Mouse (Mus musculus) neural tube, embryonic 14.5 days (tissue): ENCODE data around the gene Ift52. TPM values are rescaled to one million over a fixed set of nuclear protein-coding genes. Genes with fewer than 3 reads are reported as not detected.
"Not testable (repeated sequence)": the region's sequence is repeated elsewhere in the genome, so short reads cannot be mapped to it uniquely, and the experiment has no call there.

Experiments
- ATAC-seq: fragments of 200-750 bp; cut with Nextera tagmentation; 2 replicates; pipeline ENCODE4 v1.8.0; 2017; ENCODE audit warnings: low read depth, mild to moderate bottlenecking, moderate TSS enrichment, moderate library complexity
- H3K27ac ChIP-seq: fragments of 300-500 bp; sonication (generic); 2 replicates; pipeline ENCODE4 v1.5.1; 2014; ENCODE audit warnings: low read depth, mild to moderate bottlenecking, control low read depth, low read length, moderate library complexity, mixed read lengths
- H3K27me3 ChIP-seq: fragments of 300-500 bp; sonication (generic); 2 replicates; pipeline ENCODE4 v1.6.1; 2014; ENCODE audit warnings: low read length; ENCODE audit not compliant: control insufficient read depth, insufficient read depth
- H3K36me3 ChIP-seq: fragments of 300-500 bp; sonication (generic); 2 replicates; pipeline ENCODE4 v1.6.1; 2014; ENCODE audit warnings: low read length, mixed read lengths; ENCODE audit not compliant: control insufficient read depth, insufficient read depth
- H3K4me1 ChIP-seq: fragments of 300-500 bp; sonication (generic); 2 replicates; pipeline ENCODE4 v1.6.1; 2014; ENCODE audit warnings: low read length; ENCODE audit not compliant: control insufficient read depth, insufficient read depth
- H3K4me2 ChIP-seq: fragments of 300-500 bp; sonication (generic); 2 replicates; pipeline ENCODE4 v1.6.1; 2014; ENCODE audit warnings: mild to moderate bottlenecking, low read depth, low read length, control low read depth
- H3K4me3 ChIP-seq: fragments of 300-500 bp; sonication (generic); 2 replicates; pipeline ENCODE4 v1.5.1; 2014; ENCODE audit warnings: low read depth, low read length, control low read depth, mixed read lengths
- H3K9ac ChIP-seq: fragments of 300-500 bp; sonication (generic); replicated peaks from 2 replicates; pipeline ENCODE4 v1.6.1; 2014; ENCODE audit warnings: low read depth, mild to moderate bottlenecking, control low read depth, low read length, mixed read lengths
- H3K9me3 ChIP-seq: fragments of 300-500 bp; sonication (generic); 2 replicates; pipeline ENCODE4 v1.6.1; 2016; ENCODE audit warnings: low read length; ENCODE audit not compliant: control insufficient read depth
- WGBS: fragments of 180-500 bp; shearing (Covaris S2); extraction: QIAGEN DNeasy Blood & Tissue Kit; methylation state at CpG from one replicate; pipeline ENCODE4 v1.1.7; 2014; 5-methylcytosine and 5-hydroxymethylcytosine counted together
- polyA plus RNA-seq: library from polyadenylated mRNA; unstranded; fragments of >200 nt; fragmentation: Nextera tagmentation; extraction: Ambion mirVana; gene quantifications from 2 replicates; pipeline ENCODE4 v1.2.1, GENCODE M21; 2014

Gene Ift52
- polyA plus RNA-seq, 1 experiment from 2014 or later, result 36.8 TPM

DNA sequence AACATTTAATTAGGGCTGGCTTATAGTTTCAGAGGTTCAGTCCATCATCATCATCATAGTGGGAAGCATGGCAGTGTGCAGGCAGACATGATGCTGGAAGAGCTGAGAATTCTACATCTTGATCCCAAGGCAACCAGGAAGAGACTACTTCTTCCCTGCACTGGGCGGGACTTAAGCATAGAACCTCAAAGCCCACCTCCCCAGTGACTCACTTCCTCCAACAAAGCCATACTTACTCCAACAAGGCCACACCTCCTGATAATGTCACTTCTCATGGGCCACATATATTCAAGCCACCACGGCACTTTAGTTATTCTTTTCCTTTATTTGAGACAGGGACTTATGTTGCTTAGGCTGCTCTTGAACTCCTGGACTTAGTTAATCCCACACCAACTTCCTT lies 32.0 kb downstream of the Ift52 start:
- peaks cover 19% of the 10 kb centered on the region for H3K36me3 ChIP-seq
- H3K27ac ChIP-seq, result no peak overlapping the region
- no peaks in the 10 kb centered on the region for H3K4me1 ChIP-seq
- no peak overlapping the region for H3K4me3 ChIP-seq
- ATAC-seq, result no peak
- WGBS, result 93% methylated on average over 2 of the region's 2 CpGs
- H3K9me3 ChIP-seq, result no peaks in the 10 kb centered on the region
- no peak overlapping the region for H3K9ac ChIP-seq
- H3K27me3 ChIP-seq, result no peaks in the 10 kb centered on the region
- no peak overlapping the region for H3K4me2 ChIP-seq

DNA sequence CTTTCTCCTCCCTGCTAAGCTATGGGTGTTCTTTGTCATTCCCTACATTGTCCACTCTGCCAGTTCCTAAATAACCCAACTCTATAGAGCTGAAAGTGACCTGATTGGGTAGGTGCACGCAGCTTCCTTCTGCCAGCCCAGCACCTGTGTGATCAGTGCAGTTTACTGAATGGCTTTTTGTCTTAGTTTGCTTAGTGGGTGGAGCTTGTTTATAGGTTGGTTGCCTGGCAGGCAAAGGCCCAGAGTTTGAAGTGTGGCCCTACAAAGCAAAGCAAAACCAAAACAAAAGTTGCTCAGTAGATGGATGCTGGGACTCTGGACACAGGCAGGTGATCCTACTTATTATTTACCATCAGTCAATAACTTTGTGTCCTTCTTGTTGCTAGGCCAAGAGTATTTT lies 34.5 kb downstream of the Ift52 start:
- 0 out of 2 replicates have a peak, but pooled peaks cover 2% of the 10 kb centered on the region for H3K27me3 ChIP-seq
- H3K9ac ChIP-seq, result no peak overlapping the region
- no peak overlapping the region for H3K27ac ChIP-seq
- no peaks in the 10 kb centered on the region for H3K9me3 ChIP-seq
- WGBS, result 77% methylated on average over 1 of the region's 1 CpGs
- no peak overlapping the region for H3K4me2 ChIP-seq
- H3K4me3 ChIP-seq, result no peak overlapping the region
- peaks cover 1% of the 10 kb centered on the region; the same call in 1 of the 2 replicates for H3K36me3 ChIP-seq
- no peak for ATAC-seq
- H3K4me1 ChIP-seq, result peaks cover 7% of the 10 kb centered on the region

DNA sequence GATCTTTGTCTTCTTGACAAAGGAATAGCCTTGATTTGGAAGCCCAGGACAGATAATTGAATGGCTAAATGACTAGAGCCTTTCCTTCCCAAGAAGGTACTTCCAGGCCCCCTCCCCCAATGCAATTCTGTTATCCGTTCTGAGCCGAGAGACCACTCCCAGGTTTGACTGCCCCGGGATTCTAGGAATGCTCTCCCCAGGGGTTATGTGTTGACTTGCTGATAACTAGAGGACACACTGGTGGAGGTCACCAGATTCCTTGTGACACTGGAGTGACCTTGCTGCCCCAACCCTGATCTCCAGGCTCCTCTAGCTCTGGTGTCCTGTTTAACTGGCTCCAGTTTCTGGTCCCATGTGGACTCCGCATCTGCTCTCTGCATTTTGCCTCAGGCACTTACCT lies 34.9 kb downstream of the Ift52 start:
- WGBS, result 35% methylated on average over 4 of the region's 4 CpGs

DNA sequence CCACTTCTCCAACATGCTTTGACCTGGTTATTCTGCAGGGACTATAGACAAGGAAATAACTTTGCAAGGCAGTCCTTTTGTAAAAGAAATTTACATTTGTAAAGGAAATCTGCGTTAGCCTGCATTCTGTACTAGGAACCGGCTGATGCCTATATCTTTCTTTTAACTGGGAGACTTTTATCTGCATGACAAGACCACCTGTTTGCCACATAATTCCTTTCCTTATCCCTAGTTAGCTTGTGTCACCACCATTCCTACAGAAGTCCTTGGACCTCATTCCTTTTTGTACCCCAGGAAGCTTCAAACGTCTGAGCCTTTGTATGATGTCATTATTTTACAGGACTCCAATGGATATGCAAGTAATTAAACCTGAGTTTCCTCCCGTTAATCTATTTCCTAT lies 35.7 kb downstream of the Ift52 start:
- no peak for ATAC-seq
- 0 out of 2 replicates have a peak, but pooled peaks cover 2% of the 10 kb centered on the region for H3K27me3 ChIP-seq
- H3K27ac ChIP-seq, result no peak overlapping the region
- no peaks in the 10 kb centered on the region for H3K36me3 ChIP-seq
- H3K9me3 ChIP-seq, result no peaks in the 10 kb centered on the region
- H3K4me1 ChIP-seq, result peaks cover 7% of the 10 kb centered on the region
- WGBS, result 57% methylated on average over 4 of the region's 4 CpGs
- no peak overlapping the region for H3K9ac ChIP-seq
- no peak overlapping the region for H3K4me3 ChIP-seq
- no peak overlapping the region for H3K4me2 ChIP-seq

More for the DNA sequence above, 34.9 kb downstream of the Ift52 start:
- ATAC-seq, result no peak
- Histone ChIP-seq H3K4me2 (no peak overlapping the region), H3K36me3 (no peaks in the 10 kb centered on the region), H3K9ac (no peak overlapping the region), H3K4me1 (peaks cover 7% of the 10 kb centered on the region), H3K27ac (no peak overlapping the region), H3K27me3 (0 out of 2 replicates have a peak, but pooled peaks cover 2% of the 10 kb centered on the region), H3K9me3 (no peaks in the 10 kb centered on the region), H3K4me3 (no peak overlapping the region)

DNA sequence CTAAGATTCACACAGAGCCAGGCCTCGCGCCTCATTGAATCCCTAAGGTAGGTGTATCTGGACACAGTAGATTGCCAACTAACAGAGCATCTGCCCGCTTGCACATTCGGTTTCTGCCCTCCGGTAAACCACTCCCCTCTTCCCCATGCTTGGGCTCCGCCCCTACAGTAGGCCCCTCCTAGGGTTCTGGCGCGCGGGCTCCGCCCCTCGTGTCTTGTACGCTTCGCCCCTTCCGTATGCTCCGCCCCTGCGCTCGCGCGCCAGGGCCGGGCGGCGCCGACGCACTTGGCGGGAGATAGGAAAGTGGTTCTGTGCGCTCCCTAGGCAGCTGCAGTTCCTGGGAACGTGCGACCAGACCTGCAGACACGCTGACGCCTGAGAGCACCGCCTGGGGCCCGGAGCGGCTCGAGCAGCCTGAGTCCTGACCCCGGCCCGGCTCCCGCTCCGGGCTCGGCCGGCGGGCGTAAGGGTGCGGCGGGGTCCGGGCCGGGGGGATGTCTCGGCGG lies 37.2 kb downstream of the Ift52 start, which contains the start of gene Mybl2:
Gene Mybl2 (plus strand): TSS at position 353 of the 506 bp plus-strand sequence.
- H3K9ac ChIP-seq, result peak within 1 kb of the TSS; percentile 37
- H3K27ac ChIP-seq, result no peak within 1 kb of the TSS
- H3K4me2 ChIP-seq, result peak within 1 kb of the TSS; percentile 100
- peak; percentile 99 for ATAC-seq
- whole genome bisulfite sequencing, result under 1% methylated on average over 48 of the region's 48 CpGs
- peaks cover 7% of the 10 kb centered on the region for H3K4me1 ChIP-seq
- peak within 1 kb of the TSS; percentile 50 for H3K4me3 ChIP-seq
- H3K27me3 ChIP-seq, result 0 out of 2 replicates have a peak, but pooled peaks cover 2% of the 10 kb centered on the region
- H3K36me3 ChIP-seq, result no peaks in the 10 kb centered on the region
- H3K9me3 ChIP-seq, result no peaks in the 10 kb centered on the region

DNA sequence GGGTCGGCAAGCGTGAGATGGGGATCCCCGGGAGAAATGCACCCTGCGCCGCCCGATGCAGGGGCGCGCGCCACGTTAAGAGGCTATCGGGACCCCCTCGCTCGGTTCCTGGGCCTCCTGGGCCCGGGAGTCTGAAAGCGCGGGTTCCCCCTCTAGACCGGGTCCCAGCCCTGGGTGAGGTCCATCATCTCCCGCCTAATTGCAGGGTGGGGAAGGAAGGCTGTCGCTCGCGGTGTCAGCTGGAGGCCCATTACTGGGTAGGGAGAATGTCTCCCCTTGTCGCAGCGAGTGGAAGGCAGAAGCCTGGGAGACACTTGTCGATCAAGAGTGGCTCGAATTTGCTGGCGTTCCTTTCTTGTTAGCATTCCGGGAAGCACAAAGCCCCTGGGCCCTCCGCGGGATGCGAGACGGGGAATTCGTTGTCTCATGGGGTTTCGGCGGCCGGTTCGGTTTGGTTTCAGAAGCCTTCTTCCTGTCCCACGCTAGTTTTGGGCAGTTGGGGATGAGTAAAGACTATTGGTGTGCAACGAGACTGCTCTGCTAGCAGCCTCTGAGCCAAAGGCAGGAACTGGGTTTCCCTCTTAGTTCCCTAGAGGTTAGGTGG lies 37.8 kb downstream of the Ift52 start:
- Histone ChIP-seq H3K4me1 (peaks cover 7% of the 10 kb centered on the region), H3K27ac (no peak overlapping the region), H3K27me3 (0 out of 2 replicates have a peak, but pooled peaks cover 2% of the 10 kb centered on the region), H3K36me3 (no peaks in the 10 kb centered on the region), H3K4me3 (peak overlapping the region; percentile 50), H3K9me3 (no peaks in the 10 kb centered on the region), H3K4me2 (peak overlapping the region; percentile 100), H3K9ac (peak overlapping the region; percentile 37)
- 0 out of 2 replicates have a peak, but pooled peaks have one; percentile 10 for ATAC-seq
- 0% methylated on average over 31 of the region's 38 CpGs for whole genome bisulfite sequencing

DNA sequence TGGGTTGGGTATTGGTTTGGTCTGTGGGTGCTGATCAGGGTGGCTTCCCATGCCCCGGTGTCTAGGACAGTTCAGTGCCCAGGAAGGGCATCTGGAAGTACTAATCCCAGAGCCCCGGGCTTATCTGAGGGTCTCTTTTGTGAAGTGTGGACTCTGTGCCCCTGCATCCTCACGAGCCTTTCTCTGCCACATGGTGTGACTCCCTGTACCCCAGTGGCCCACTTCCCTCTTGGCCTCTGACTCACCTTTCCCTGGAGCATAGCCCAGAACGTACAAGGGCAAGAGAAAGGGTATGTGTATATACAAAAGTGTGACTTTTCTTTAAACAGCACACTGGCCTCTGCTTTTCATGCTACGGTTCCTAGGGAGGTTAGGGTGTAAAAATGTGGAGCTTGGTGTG lies 38.6 kb downstream of the Ift52 start:
- H3K4me2 ChIP-seq, result peak overlapping the region; percentile 100; the same call in 1 of the 2 replicates
- 34% methylated on average over 5 of the region's 5 CpGs for WGBS
- 0 out of 2 replicates have a peak, but pooled peaks cover 2% of the 10 kb centered on the region for H3K27me3 ChIP-seq
- no peak overlapping the region for H3K9ac ChIP-seq
- H3K9me3 ChIP-seq, result no peaks in the 10 kb centered on the region
- H3K36me3 ChIP-seq, result no peaks in the 10 kb centered on the region
- H3K27ac ChIP-seq, result no peak overlapping the region
- ATAC-seq, result no peak
- H3K4me3 ChIP-seq, result no peak overlapping the region
- H3K4me1 ChIP-seq, result peaks cover 7% of the 10 kb centered on the region

DNA sequence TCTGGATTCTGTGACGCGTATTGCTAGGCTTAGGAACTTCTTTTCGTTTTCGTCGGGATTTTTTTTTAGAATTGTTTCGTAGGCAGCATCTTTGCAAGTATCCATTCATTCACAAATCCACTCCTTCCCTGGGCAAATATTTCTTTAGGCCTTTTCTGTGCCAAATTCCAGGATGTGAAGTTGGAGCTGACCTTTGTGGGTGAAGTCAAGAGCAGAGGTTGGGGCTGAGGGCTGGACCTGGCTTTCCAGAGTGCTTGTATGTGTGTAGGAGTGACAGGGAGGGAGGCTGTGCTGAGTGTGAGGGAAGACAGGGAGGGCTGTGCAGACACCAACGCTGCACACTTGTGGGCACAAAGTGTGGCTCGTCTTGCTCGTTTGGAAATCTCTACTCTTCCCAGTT lies 39.4 kb downstream of the Ift52 start:
- Histone ChIP-seq H3K4me3 (no peak overlapping the region), H3K4me2 (no peak overlapping the region), H3K27me3 (0 out of 2 replicates have a peak, but pooled peaks cover 2% of the 10 kb centered on the region), H3K27ac (no peak overlapping the region), H3K9me3 (no peaks in the 10 kb centered on the region), H3K36me3 (no peaks in the 10 kb centered on the region), H3K9ac (no peak overlapping the region), H3K4me1 (peaks cover 7% of the 10 kb centered on the region)
- ATAC-seq, result no peak
- WGBS, result 85% methylated on average over 9 of the region's 9 CpGs

DNA sequence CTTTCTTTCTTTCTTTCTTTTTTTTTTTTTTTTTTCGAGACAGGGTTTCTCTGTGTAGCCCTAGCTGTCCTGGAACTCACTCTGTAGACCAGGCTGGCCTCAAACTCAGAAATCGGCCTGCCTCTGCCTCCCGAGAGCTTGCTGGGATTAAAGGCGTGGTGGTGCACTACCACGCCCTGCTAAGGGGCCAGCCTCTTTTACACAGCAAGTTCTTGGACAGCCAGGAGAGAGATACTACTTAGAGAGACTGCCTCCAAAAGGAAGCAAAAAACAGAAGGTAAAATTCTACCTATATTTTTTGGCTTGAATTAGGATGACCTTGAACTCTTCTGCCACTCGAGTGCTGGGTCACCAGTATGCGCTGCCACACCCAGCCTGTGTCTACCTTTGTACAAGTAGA lies 41.8 kb downstream of the Ift52 start:
- not testable (repeated sequence) for H3K36me3 ChIP-seq, H3K27me3 ChIP-seq, ATAC-seq, H3K9me3 ChIP-seq, H3K4me3 ChIP-seq, H3K9ac ChIP-seq, H3K4me1 ChIP-seq, H3K27ac ChIP-seq, H3K4me2 ChIP-seq
- WGBS, result 94% methylated on average over 6 of the region's 7 CpGs
